Mouse (Mus musculus): ENCODE data around the gene Igdcc4.

DNA sequence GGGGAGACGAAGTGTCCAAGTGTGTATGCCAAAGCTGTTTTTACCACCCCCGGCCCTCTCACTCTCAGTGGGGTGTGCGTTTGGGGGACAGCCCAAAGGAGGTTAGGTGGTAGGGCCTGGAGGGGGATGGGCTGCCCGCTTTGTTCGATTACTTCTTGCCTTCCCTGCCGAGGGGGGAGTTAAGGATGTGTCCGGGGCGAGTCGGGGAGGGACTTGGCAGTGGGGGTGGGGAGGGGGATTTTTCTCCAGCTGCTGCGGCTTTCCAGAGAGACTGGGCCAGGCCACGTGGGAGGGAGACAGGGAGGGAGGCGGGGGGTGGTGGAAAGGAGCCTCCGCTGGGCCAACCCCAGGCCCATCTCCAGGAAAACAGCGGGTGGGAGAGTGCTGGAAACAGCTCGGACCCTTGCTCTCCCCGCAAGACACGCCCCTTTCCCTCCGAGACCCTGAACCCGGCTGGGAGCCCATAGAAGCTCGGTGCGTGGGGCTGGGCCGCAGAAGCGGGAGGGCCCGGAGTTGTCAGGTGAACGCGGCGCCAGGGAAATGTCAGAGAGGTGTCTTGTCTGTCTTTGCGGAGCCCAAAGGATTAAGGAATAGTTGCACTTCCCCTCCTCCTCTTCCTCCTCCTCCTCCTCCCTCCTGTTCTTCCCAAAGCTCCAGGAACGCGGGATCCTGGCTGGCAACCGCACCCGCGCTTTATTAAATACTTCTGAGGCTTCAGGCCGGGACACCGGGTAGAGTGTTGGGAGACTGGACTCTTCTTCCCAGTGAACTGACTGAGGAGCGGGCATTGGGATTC, 1.3 kb downstream of the Igdcc4 start:
- TF ChIP-seq CTCF (IDR thresholded peaks at IDR 0.05; ENCODE audit: insufficient read depth, low read depth, low read length) (no peak), POLR2A (IDR thresholded peaks at IDR 0.05; ENCODE audit: insufficient read depth, low read depth, low read length) (no peak)
